In the genomic region with DNA sequence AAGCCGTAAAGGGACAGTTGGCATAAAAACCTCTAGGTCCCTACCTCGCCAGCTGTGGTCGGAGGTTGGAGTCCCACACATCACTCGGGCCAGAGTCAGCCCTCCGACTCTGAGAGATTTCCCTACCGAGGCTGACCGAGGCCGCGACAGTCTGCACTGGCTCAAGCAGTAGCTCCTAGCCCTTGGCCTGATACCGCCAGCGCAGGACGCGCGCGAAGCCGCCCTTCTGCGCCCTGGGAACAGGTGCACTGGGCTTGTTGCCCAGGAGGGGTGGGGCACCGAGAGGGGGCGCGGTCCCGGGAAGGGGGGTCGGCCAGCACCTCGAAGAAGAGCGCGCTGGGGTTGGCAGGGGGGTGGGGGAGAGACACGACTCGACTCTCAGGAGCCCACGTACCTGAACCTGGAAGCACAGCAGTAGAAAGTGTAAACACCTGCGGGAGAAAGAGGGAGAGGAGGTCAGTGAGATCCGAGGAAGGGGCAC, we compare ENCODE assay signal across 9 mouse cellular contexts. TPM values are rescaled to one million over a fixed set of nuclear protein-coding genes. Genes with fewer than 3 reads are reported as not detected.
DNase-seq lines count a peak whose midpoint lies in the region; ATAC-seq lines count a peak whose summit lies in the region.
"Had no signal": no experiment of that assay in that cellular context is flagged by ENCODE, and none has a peak within 500 bp of the region (broad histone marks: within the 10 kb centered on the region; RNA-seq: fewer than 3 reads in every experiment).

No protein-coding gene starts in this region.

- peak; percentile 45 for DNase-seq in ovary, postnatal 10 days (ENCODE audit: low spot score)
- no peak for DNase-seq in ovary, postnatal 14 days (ENCODE audit: low spot score)
- DNase-seq in embryo, embryonic 9.5 days (ENCODE audit: extremely low spot score) = peak; percentile 48
- DNase-seq in kidney, postnatal 10 days = peak; percentile 64
- peak; percentile 59 for DNase-seq in lung, postnatal 10 days
- DNase-seq in right cerebral cortex, postnatal 4 days = peak; percentile 51
- DNase-seq in frontal cortex, postnatal 14 days (ENCODE audit: low spot score in 2 of 2) = no peak

- peaks cover 19% of the 10 kb centered on the region for H3K27me3 ChIP-seq in heart, embryonic 15.5 days

- H3K4me2 ChIP-seq in heart, embryonic 15.5 days = peak overlapping the region; percentile 98

- peak overlapping the region; percentile 72 for H3K9ac ChIP-seq in heart, embryonic 15.5 days

- H3K9me3 ChIP-seq in heart, embryonic 15.5 days (replicated peaks) = no peaks in the 10 kb centered on the region

- peaks cover 21% of the 10 kb centered on the region for H3K36me3 ChIP-seq in heart, embryonic 15.5 days

- peak; percentile 23 for ATAC-seq in heart, embryonic 15.5 days (replicated peaks; ENCODE audit: insufficient number of reproducible peaks, insufficient read depth, low FRiP score, low read depth)

- H3K27ac ChIP-seq in heart, embryonic 15.5 days = peak overlapping the region; percentile 97
- H3K27ac ChIP-seq: macrophage had no signal

- peak overlapping the region; percentile 76 for H3K4me3 ChIP-seq in heart, embryonic 15.5 days

- H3K4me1 ChIP-seq in heart, embryonic 15.5 days (replicated peaks) = peaks cover 62% of the 10 kb centered on the region

- 1% methylated on average over 30 of the region's 30 CpGs for WGBS in heart, embryonic 15.5 days

RNA-seq across cellular contexts. Expression of a gene that starts 0.5 kb away (rescaled TPM):
- polyA plus RNA-seq in heart, embryonic 15.5 days (2015; fragmentation: Nextera tagmentation; extraction: Ambion mirVana) = 9.1 and 9.5 TPM in 2 replicates
- polyA plus RNA-seq: macrophage had no signal

RNA-seq across cellular contexts. Expression of a gene that starts 16.3 kb away (rescaled TPM):
- polyA plus RNA-seq in heart, embryonic 15.5 days (2015; fragmentation: Nextera tagmentation; extraction: Ambion mirVana) = 392 and 425 TPM in 2 replicates

RNA-seq across cellular contexts. Expression of a gene that starts 56.7 kb away (rescaled TPM):
- 0.08 and 0.27 TPM in 2 replicates for polyA plus RNA-seq in heart, embryonic 15.5 days (2015; fragmentation: Nextera tagmentation; extraction: Ambion mirVana)
- polyA plus RNA-seq: macrophage had no signal

Comparison
In these comparisons a context has a peak if more than half of its experiments do, and no peak if none do; other contexts are left out.
1. DNase-seq: peak in ovary, postnatal 10 days (single experiment), embryo, embryonic 9.5 days (single experiment), kidney, postnatal 10 days (single experiment), lung, postnatal 10 days (single experiment) and right cerebral cortex, postnatal 4 days (single experiment); none in ovary, postnatal 14 days (single experiment) and frontal cortex, postnatal 14 days (0 of 2).